Mouse (Mus musculus) liver, embryonic 14.5 days (tissue): ENCODE data around the gene Adcy6. TPM values are rescaled to one million over a fixed set of nuclear protein-coding genes. Genes with fewer than 3 reads are reported as not detected.

Experiments used
- ATAC-seq: fragments of 200-750 bp; cut with Nextera tagmentation; 2 replicates; pipeline ENCODE4 v1.8.0; 2017; ENCODE audit warnings: moderate number of reproducible peaks, mild to moderate bottlenecking, moderate library complexity; ENCODE audit not compliant: insufficient read depth
- DNase-seq, 3 experiments: peaks; one replicate each; pipeline ENCODE4 v3.0.0-alpha.2; 2012 to 2013; ENCODE audit warnings: low read depth in 3 of 3, low spot score in 3 of 3
- H3K27ac ChIP-seq: fragments of 300-500 bp; sonication (generic); 2 replicates; pipeline ENCODE4 v1.5.1; 2014; ENCODE audit warnings: moderate library complexity, mild to moderate bottlenecking, control low read depth, inconsistent platforms
- H3K27me3 ChIP-seq: fragments of 300-500 bp; sonication (generic); 2 replicates; pipeline ENCODE4 v1.6.1; 2014; ENCODE audit warnings: mild to moderate bottlenecking, low read length, moderate library complexity; ENCODE audit not compliant: control insufficient read depth, insufficient read depth
- H3K36me3 ChIP-seq: fragments of 300-500 bp; sonication (generic); replicated peaks from 2 replicates; pipeline ENCODE4 v1.6.1; 2014; ENCODE audit warnings: low read depth; ENCODE audit not compliant: control insufficient read depth, insufficient read depth
- H3K4me1 ChIP-seq, 2 experiments: fragments of 200-500 bp in 1 of 2; fragments of 300-500 bp in 1 of 2; sonication (generic) in 1 of 2; replicated peaks; 2 replicates each; pipeline ENCODE4 v1.6.1; 2012 to 2014; ENCODE audit warnings: antibody characterized with exemption in 1 of 2, inconsistent platforms in 1 of 2, low read length in 1 of 2; ENCODE audit not compliant: control insufficient read depth in 2 of 2, insufficient read depth in 2 of 2
- H3K4me2 ChIP-seq: fragments of 300-500 bp; sonication (generic); 2 replicates; pipeline ENCODE4 v1.6.1; 2014; ENCODE audit warnings: low read depth, mild to moderate bottlenecking, control low read depth, moderate library complexity
- H3K4me3 ChIP-seq, 2 experiments: fragments of 200-500 bp in 1 of 2; fragments of 300-500 bp in 1 of 2; sonication (generic) in 1 of 2; 2 replicates each; pipeline ENCODE4 v1.5.1; 2012 to 2014; ENCODE audit warnings: low read depth in 2 of 2, low read length in 2 of 2, mild to moderate bottlenecking in 2 of 2, control low read depth in 1 of 2, inconsistent platforms in 1 of 2, moderate library complexity in 1 of 2; ENCODE audit not compliant: insufficient read depth in 1 of 2
- H3K9ac ChIP-seq: fragments of 300-500 bp; sonication (generic); replicated peaks from 2 replicates; pipeline ENCODE4 v1.6.1; 2014; ENCODE audit warnings: mild to moderate bottlenecking, control low read depth, moderate library complexity
- H3K9me3 ChIP-seq: fragments of 300-500 bp; sonication (generic); 2 replicates; pipeline ENCODE4 v1.6.1; 2016; ENCODE audit warnings: low read length, mixed read lengths; ENCODE audit not compliant: control insufficient read depth
- CTCF ChIP-seq: IDR thresholded peaks from 2 replicates; pipeline ENCODE4 v1.5.1; 2016; ENCODE audit warnings: antibody characterized with exemption, low read depth, control low read depth
- EP300 ChIP-seq: IDR thresholded peaks from 2 replicates; pipeline ENCODE4 v1.6.1; 2016; ENCODE audit warnings: antibody characterized with exemption, low read depth
- WGBS: fragments of 180-500 bp; shearing (Covaris S2); extraction: QIAGEN DNeasy Blood & Tissue Kit; methylation state at CpG from one replicate; pipeline ENCODE4 v1.1.7; 2014; ENCODE audit not compliant: insufficient replicate concordance; 5-methylcytosine and 5-hydroxymethylcytosine counted together
- polyA plus RNA-seq, 2 experiments: library from polyadenylated mRNA; depleted of rRNA in 1 of 2; stranded (reverse) in 1 of 2; unstranded in 1 of 2; fragments of >200 nt; fragmentation: Nextera tagmentation in 1 of 2; extraction: Ambion mirVana in 1 of 2; gene quantifications; 2 replicates each; pipeline versions ENCODE4 v1.2.1 to v1.2.3; 2012 to 2014

Gene Adcy6
- polyA plus RNA-seq, 2 experiments, result 4.2 to 13.1 TPM

DNA sequence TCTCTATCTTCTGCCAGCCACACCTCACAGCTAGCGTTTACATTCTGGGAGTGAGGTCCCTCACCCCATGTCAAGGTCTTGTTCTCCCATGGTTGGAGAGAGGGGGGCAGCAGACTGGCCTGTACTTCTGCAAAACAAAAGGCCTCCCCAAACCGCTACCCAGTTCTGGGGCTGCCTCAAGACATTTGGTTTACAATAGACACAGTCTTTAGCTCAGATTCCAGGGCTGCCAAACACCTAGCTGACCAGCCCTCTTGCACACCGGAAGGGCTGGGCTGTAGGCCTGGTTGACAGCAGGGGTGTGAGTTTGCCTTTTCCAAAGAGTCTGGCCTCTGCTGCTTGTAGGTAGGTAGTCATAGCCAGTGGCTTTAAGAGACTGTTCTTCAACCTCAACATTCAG lies 27.3 kb upstream of the Adcy6 start:
- Histone ChIP-seq H3K36me3 (no peaks in the 10 kb centered on the region), H3K9ac (no peak overlapping the region), H3K4me1 (no peaks in the 10 kb centered on the region), H3K4me2 (no peak overlapping the region), H3K27me3 (peaks cover 64% of the 10 kb centered on the region), H3K9me3 (no peaks in the 10 kb centered on the region), H3K4me3 (no peak overlapping the region), H3K27ac (no peak overlapping the region)
- WGBS, result 41% methylated on average over 3 of the region's 3 CpGs
- no peak for DNase-seq
- ATAC-seq, result no peak
- TF ChIP-seq EP300 (no peak), CTCF (no peak)

DNA sequence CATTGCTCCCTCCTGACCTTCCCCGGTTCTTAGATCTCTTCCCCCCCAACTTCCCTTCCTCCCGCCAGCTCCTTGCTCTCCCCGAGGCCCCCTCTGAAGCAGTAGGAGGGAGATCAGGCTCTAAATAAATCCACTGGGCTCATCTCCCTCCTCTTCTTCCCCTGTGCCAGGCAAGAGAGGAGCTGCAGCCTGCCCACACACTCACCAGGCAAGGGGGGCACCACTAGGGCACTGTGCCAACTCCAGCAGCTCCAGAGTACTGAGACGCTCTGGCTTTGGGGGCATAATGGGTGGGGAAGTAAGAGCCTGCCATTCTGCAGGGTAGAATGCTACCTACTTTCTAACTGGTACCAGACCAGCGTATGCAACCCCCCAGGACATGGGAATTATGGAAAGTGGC lies 26.6 kb upstream of the Adcy6 start:
- Histone ChIP-seq H3K4me1 (no peaks in the 10 kb centered on the region), H3K9ac (no peak overlapping the region), H3K36me3 (no peaks in the 10 kb centered on the region), H3K4me3 (no peak overlapping the region), H3K27ac (no peak overlapping the region), H3K4me2 (no peak overlapping the region), H3K9me3 (no peaks in the 10 kb centered on the region), H3K27me3 (peaks cover 70% of the 10 kb centered on the region)
- no peak for ATAC-seq
- 44% methylated on average over 5 of the region's 5 CpGs for WGBS
- DNase-seq, result no peak
- TF ChIP-seq EP300, result no peak
- TF ChIP-seq CTCF, result no peak

DNA sequence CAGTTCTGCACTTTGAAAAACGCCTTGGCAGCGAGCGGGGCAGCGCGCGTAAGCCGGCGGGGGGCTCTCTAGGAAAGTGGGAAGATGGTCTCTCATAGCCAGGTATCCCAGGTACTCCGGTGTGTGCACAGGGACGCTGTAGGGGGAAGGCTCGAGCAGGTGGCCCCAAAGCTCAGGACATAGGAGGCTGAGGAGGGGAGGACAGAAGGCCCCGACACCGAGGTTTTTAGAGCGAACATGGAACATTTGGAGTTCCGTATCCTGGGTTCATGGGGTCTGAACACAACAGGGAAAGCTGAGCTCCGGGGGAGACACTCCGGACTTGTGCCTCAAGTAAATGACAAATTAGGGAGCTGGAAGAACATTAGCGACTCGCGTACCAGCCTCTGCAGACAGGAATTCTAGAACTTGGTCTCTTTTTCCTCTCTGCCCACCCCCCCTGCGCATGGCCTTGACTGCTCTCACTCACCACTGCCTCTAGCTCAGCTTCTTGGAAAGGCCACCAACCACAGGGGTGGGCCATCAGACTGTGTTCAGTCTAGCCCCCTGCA lies 25.5 kb upstream of the Adcy6 start:
- DNase-seq, result no peak
- no peak for ATAC-seq
- no peak overlapping the region for H3K9ac ChIP-seq
- H3K9me3 ChIP-seq, result no peaks in the 10 kb centered on the region
- no peaks in the 10 kb centered on the region for H3K36me3 ChIP-seq
- peaks cover 79% of the 10 kb centered on the region for H3K27me3 ChIP-seq
- peak overlapping the region; percentile 80 for H3K4me2 ChIP-seq
- H3K27ac ChIP-seq, result no peak overlapping the region
- WGBS, result 4% methylated on average over 21 of the region's 21 CpGs
- peak overlapping the region in 1 of 2 experiments; percentile 62; a peak in 3 of 4 replicates for H3K4me3 ChIP-seq
- no peaks in the 10 kb centered on the region for H3K4me1 ChIP-seq
- TF ChIP-seq EP300 (no peak), CTCF (no peak)

DNA sequence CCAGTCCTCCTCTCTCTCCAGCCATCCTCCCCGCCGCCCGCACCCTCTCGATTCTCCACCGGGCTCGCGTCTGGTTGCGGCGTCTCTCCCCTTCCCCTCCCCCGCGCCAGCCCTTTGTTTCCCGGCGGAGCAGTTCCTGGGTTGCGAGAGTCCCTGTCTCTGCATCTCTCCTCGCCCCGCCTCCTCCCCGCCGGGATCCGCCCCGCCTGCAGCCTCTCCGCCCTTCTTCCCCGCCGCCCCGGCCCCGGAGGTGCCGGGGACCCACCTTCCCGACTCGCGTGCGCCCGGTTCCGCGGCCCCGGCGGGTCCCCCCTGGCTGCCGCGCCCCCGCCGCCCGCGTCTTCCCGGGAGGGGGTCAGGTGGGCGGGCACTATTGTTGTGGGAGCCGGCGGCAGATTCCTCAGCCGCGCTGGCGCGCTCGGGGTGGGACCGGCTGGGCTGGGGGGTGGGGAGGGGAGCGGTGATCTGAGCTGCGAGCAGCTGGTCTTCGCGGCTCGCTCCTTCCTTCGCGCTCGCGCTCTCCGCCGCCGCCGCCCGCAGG lies 24.7 kb upstream of the Adcy6 start:
- no peaks in the 10 kb centered on the region for H3K36me3 ChIP-seq
- peak overlapping the region; percentile 80 for H3K4me2 ChIP-seq
- H3K27me3 ChIP-seq, result peaks cover 87% of the 10 kb centered on the region
- no peaks in the 10 kb centered on the region for H3K9me3 ChIP-seq
- H3K4me3 ChIP-seq, result peak overlapping the region; percentile 35 to 62
- TF ChIP-seq EP300, result no peak
- no peak for TF ChIP-seq CTCF
- no peak overlapping the region for H3K9ac ChIP-seq
- DNase-seq, result no peak
- peak; percentile 36 for ATAC-seq
- no peaks in the 10 kb centered on the region for H3K4me1 ChIP-seq
- 1% methylated on average over 64 of the region's 65 CpGs for WGBS
- no peak overlapping the region for H3K27ac ChIP-seq

DNA sequence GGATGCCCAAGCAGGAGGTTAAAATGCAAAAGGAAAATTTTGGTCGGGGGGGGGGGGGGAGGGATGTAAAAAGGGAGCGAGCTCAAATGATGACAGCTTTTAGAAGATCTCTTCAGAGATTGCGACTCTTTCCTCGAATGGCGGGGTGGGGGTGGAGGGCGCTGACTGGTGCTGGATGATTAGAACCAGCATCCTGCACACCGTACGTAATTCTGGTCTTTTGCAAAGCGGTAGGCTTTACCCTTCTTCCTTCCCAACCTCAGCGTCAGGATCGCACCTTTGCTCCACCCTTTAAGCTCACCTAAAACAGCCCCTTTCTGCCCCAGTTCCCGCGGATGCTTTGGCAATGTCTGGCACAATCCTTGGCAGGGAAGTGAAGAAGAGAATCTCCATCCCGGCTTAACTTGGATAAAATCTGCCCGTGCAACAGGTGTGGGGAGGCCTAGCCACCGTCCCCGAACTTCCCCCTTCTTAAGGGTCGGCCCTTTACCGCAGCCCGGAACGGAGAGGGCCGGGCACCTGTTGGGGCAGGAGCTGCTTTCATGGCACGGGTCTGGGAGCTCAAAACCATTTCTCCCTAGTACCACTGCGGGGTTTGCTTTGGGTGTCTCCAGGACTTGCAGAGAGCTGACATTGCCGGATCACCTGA lies 24.1 kb upstream of the Adcy6 start:
- ATAC-seq (peak; percentile 5; the same call in 1 of the 2 replicates), DNase-seq (no peak)
- Histone ChIP-seq H3K36me3 (no peaks in the 10 kb centered on the region), H3K27ac (no peak overlapping the region), H3K4me3 (peak overlapping the region; percentile 35 to 62), H3K9ac (no peak overlapping the region), H3K27me3 (peaks cover 89% of the 10 kb centered on the region), H3K9me3 (no peaks in the 10 kb centered on the region), H3K4me2 (peak overlapping the region; percentile 80), H3K4me1 (no peaks in the 10 kb centered on the region)
- no peak for TF ChIP-seq CTCF
- no peak for TF ChIP-seq EP300
- 2% methylated on average over 25 of the region's 25 CpGs for WGBS
